Mouse (Mus musculus): ENCODE results near the gene Gm35315.
"Not testable (repeated sequence)": the region's sequence is repeated elsewhere in the genome, so short reads cannot be mapped to it uniquely, and the experiment has no call there.

The Gm35315 gene

GRCm38 (mm10) chr5:110094030-110094846 is at the start of gene Gm35315:
Gene Gm35315 (minus strand): TSS chr5:110094420.
- in situ Hi-C loops (cut with MboI; ENCODE audit: low sequenced_read_pairs) = no loop called here

GRCm38 (mm10) chr5:110143007-110143406 is 48.8 kb upstream of the Gm35315 start:
- in situ Hi-C loops (cut with MboI; ENCODE audit: low sequenced_read_pairs) = no loop called here

GRCm38 (mm10) chr5:110142309-110142708 is 48.1 kb upstream of the Gm35315 start:
- in situ Hi-C loops (cut with MboI; ENCODE audit: low sequenced_read_pairs) = no loop called here

- in situ Hi-C loops (cut with MboI; ENCODE audit: low sequenced_read_pairs) = no loop called here
Measured at GRCm38 (mm10) chr5:110140424-110140823, 46.2 kb upstream of the Gm35315 start.

- in situ Hi-C loops (cut with MboI; ENCODE audit: low sequenced_read_pairs) = no loop called here
Measured at GRCm38 (mm10) chr5:110139325-110139724, 45.1 kb upstream of the Gm35315 start.

GRCm38 (mm10) chr5:110137816-110138215 is 43.6 kb upstream of the Gm35315 start:
- in situ Hi-C loops (cut with MboI; ENCODE audit: low sequenced_read_pairs) = no loop called here

GRCm38 (mm10) chr5:110136087-110136464 is 41.9 kb upstream of the Gm35315 start:
- in situ Hi-C loops (cut with MboI; ENCODE audit: low sequenced_read_pairs) = no loop called here

GRCm38 (mm10) chr5:110135293-110136086 is 41.3 kb upstream of the Gm35315 start, which contains the start of gene Chfr:
Gene Chfr (plus strand): TSS chr5:110135842.
- in situ Hi-C loops (cut with MboI; ENCODE audit: low sequenced_read_pairs) = no loop called here

- in situ Hi-C loops (cut with MboI; ENCODE audit: low sequenced_read_pairs) = not testable (repeated sequence)
Measured at GRCm38 (mm10) chr5:110122380-110122779, 28.2 kb upstream of the Gm35315 start.

GRCm38 (mm10) chr5:110109991-110110441 is 15.8 kb upstream of the Gm35315 start, which contains the start of gene Zfp605:
Gene Zfp605 (plus strand): TSS chr5:110110092.
- in situ Hi-C loops (cut with MboI; ENCODE audit: low sequenced_read_pairs) = no loop called here

- in situ Hi-C loops (cut with MboI; ENCODE audit: low sequenced_read_pairs) = no loop called here
Measured at GRCm38 (mm10) chr5:110108305-110108628, 14.0 kb upstream of the Gm35315 start.

- in situ Hi-C loops (cut with MboI; ENCODE audit: low sequenced_read_pairs) = no loop called here
Measured at GRCm38 (mm10) chr5:110107581-110108304, 13.5 kb upstream of the Gm35315 start, which contains the start of gene Gtpbp6. Gene Gtpbp6 (minus strand): TSS chr5:110108197.

- in situ Hi-C loops (cut with MboI; ENCODE audit: low sequenced_read_pairs) = no loop called here
Measured at GRCm38 (mm10) chr5:110106901-110107564, 12.8 kb upstream of the Gm35315 start.

- in situ Hi-C loops (cut with MboI; ENCODE audit: low sequenced_read_pairs) = no loop called here
Measured at GRCm38 (mm10) chr5:110106140-110106871, 12.1 kb upstream of the Gm35315 start.

- in situ Hi-C loops (cut with MboI; ENCODE audit: low sequenced_read_pairs) = no loop called here
Measured at GRCm38 (mm10) chr5:110104616-110105380, 10.6 kb upstream of the Gm35315 start.

- in situ Hi-C loops (cut with MboI; ENCODE audit: low sequenced_read_pairs) = no loop called here
Measured at GRCm38 (mm10) chr5:110103901-110104615, 9.8 kb upstream of the Gm35315 start.

- in situ Hi-C loops (cut with MboI; ENCODE audit: low sequenced_read_pairs) = no loop called here
Measured at GRCm38 (mm10) chr5:110102853-110103625, 8.8 kb upstream of the Gm35315 start.

- in situ Hi-C loops (cut with MboI; ENCODE audit: low sequenced_read_pairs) = no loop called here
Measured at GRCm38 (mm10) chr5:110102429-110102828, 8.2 kb upstream of the Gm35315 start.
